Mouse (Mus musculus): ENCODE measurements around the gene Ulk2. TPM values are rescaled to one million over a fixed set of nuclear protein-coding genes. Genes with fewer than 3 reads are reported as not detected.
"Not testable (repeated sequence)": the region's sequence is repeated elsewhere in the genome, so short reads cannot be mapped to it uniquely, and the experiment has no call there.

Ulk2 gene
- total RNA-seq (2014; fragmentation: Nextera tagmentation) (13.0 and 20.0 TPM in 2 replicates), total RNA-seq (2017) (7.8 and 21.0 TPM in 2 replicates)

- peak; percentile 70 for ATAC-seq (replicated peaks; ENCODE audit: poor library complexity, severe bottlenecking)
Observed at GRCm38 (mm10) chr11:61854988-61855411, at the start of gene Ulk2. Gene Ulk2 (minus strand): TSS chr11:61855073.

DNA sequence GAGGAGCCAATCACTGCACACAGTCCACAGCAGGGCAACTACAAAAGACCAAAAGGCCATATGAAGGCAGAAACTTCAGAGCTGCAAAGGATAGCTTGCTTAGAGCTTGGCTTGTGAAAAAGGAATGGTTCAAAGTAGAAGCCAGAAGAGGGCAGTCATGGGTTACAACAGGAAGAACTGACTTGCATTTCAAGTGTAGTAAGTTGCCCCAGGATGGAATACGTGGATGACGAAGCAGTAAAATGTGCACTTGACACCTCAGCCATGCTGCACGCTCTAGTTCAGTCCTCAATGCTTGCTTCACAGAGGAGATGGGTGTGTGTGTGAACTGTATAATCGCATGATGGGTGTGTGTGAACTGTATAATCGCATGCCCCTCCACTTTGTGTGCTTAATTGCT lies 27.3 kb upstream of the Ulk2 start:
- ATAC-seq (replicated peaks; ENCODE audit: poor library complexity, severe bottlenecking), result no peak

GRCm38 (mm10) chr11:61879921-61880320 lies 25.0 kb upstream of the Ulk2 start:
- no peak for ATAC-seq (replicated peaks; ENCODE audit: poor library complexity, severe bottlenecking)

DNA sequence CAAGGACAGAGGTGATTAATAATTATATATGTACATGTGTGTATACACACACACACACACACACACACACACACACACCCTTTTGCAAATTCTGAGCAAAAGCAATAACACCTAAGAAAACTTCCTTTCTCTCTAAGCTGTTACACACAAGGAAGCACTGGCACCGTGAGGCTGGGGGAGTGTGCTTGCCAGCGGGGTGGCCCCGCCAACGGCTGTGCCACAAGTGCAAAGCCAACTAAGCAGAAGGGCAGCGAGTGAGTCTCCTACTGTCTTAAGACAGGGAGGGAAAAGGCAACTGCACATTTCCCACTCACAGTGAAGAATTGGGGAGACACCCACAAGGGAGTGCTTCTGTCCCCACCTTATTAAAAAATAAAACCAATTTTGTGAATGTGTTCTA lies 17.0 kb upstream of the Ulk2 start:
- ATAC-seq (replicated peaks; ENCODE audit: poor library complexity, severe bottlenecking), result no peak

GRCm38 (mm10) chr11:61866856-61867255 lies 12.0 kb upstream of the Ulk2 start:
- ATAC-seq (replicated peaks; ENCODE audit: poor library complexity, severe bottlenecking), result no peak

GRCm38 (mm10) chr11:61861781-61862547 lies 7.1 kb upstream of the Ulk2 start:
- ATAC-seq (replicated peaks; ENCODE audit: poor library complexity, severe bottlenecking), result peak; percentile 94

GRCm38 (mm10) chr11:61859316-61859715 lies 4.4 kb upstream of the Ulk2 start:
- no peak for ATAC-seq (replicated peaks; ENCODE audit: poor library complexity, severe bottlenecking)

- no peak for ATAC-seq (replicated peaks; ENCODE audit: poor library complexity, severe bottlenecking)
Observed at GRCm38 (mm10) chr11:61855539-61855938, 666 bp upstream of the Ulk2 start.

DNA sequence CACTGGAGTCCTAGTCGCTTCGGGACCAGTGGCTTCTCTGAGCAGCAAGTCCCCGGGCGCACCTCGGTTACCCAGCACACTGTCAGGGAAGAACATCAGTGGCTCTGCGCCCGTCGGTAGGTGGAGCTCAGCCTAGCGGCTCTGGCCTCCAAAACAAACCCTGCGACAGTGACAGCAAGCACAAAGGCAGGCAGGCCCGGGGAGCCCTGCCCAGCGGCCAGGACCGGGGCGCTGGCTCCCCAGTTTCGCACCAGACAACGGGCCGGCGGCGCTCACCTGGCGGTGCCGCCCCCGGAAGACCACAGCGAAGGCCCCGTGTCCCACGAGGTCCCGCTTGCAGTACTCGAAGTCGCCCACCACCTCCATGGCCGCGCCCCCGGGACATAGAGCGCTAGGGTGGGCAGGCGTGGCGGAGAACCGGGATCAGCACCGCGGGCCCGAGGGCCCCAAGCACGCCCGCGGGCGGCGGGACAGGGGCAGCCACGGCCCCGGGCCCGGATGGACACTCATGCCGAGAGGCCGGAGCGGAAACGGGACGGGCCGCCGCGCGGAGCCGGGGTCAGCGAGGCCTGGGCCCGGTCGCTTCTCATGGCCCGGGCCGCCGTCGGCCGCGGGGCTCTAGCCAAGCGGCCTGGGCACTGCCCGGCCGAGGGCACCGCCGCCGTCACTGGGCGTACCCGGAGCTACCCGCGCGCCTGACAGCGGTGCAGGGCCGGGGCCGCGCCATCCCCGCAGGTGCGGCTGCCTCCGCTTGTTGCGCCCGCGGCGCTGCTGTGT lies 474 bp downstream of the Ulk2 start:
- peak; percentile 75 for ATAC-seq (replicated peaks; ENCODE audit: poor library complexity, severe bottlenecking)

DNA sequence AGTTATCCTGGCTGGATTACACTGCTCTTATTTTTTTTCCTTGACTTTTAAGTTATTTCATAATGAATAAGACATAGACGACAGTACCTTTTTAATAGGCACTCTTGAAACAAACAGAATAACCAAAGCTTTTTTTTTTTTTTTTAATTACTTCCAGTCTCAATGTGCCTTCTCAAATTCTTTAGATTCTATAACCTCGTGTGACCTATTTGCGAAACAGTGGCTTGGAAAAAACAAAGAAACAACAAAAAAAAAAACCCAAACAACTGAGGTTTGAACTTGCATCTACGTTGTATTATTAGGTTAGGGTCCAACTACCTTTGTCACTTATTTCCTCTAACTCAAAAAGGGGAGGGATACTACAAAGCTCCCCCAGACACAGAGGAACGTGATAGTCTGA lies 1.2 kb downstream of the Ulk2 start:
- no peak for ATAC-seq (replicated peaks; ENCODE audit: poor library complexity, severe bottlenecking)

- ATAC-seq (replicated peaks; ENCODE audit: poor library complexity, severe bottlenecking), result no peak
Observed at GRCm38 (mm10) chr11:61852916-61853315, 2.0 kb downstream of the Ulk2 start.

DNA sequence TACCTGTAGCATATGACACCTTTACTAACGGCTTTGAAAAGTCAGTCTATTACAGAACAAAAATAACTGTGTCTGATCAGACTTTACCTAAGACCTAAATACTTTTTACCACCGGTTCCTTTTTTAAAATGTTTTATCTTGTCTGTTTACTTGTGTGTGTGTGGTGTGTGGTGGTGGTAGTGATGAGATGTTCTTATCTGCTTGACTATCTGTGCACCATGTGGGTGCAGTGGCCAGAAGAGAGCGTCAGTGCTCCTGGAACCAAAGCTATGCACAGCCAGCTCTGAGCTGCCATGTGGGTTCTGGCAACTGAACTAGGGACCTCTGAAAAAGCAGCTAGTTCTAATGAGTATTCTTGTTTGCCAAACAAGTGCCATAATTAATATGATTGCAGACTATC lies 3.7 kb downstream of the Ulk2 start:
- no peak for ATAC-seq (replicated peaks; ENCODE audit: poor library complexity, severe bottlenecking)

DNA sequence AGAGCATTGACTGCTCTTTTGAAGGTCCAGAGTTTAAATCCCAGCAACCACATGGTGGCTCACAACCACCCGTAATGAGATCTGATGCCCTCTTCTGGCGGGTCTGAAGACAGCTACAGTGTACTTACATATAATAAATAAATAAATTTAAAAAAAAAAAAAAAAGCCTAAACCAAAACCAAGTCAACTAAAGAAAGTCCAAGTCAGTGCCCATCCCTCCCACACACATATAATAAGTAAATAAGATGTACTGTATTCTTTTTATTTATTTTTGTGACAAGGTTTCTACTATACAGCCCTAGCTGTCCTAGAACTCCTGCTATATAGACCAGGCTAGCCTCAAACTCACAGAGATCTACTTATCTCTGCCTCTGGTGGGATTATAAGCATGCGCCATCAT lies 14.2 kb downstream of the Ulk2 start:
- ATAC-seq (replicated peaks; ENCODE audit: poor library complexity, severe bottlenecking), result not testable (repeated sequence)

DNA sequence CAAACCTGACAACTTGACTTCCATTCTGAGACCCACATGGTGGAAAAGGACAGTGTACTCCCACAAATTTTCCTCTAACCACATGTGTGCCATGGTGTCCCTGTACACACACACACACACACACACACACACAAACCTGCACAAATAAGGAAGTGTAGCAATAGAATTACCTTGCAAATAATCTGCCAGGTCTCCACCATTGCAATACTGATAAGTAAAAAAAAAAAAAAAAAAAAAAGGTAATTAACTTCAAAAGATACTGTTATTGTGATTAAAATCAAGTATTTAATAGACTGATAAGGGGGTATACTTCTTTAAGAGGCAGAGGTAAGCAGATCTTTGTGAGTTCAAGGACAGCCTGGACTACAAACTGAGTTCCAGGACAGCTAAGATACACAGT lies 14.9 kb downstream of the Ulk2 start:
- ATAC-seq (replicated peaks; ENCODE audit: poor library complexity, severe bottlenecking), result no peak

- ATAC-seq (replicated peaks; ENCODE audit: poor library complexity, severe bottlenecking), result peak; percentile 52; the same call in 1 of the 2 replicates
Observed at GRCm38 (mm10) chr11:61839182-61839581, 15.7 kb downstream of the Ulk2 start.

DNA sequence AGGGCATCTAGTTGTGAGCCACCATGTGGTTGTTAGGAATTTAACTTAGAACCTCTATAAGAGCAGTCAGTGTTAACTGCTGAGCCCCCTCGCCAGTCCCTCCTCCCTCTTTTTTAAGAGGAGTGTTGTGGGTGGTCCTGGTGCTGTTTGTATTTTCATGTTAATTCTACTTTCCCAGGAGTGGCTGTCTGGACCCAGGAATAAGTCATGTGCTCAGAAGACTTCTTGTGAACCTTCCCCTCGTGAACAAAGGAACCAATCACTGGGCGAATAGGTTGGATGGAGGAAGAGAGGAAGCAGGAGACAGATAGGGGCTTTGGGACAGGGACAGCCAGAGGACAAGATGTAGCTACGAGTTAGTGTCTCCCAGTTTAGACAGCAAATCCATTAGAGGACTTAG lies 45.1 kb downstream of the Ulk2 start:
- ATAC-seq (replicated peaks; ENCODE audit: poor library complexity, severe bottlenecking), result no peak

GRCm38 (mm10) chr11:61808551-61809117 lies 46.2 kb downstream of the Ulk2 start:
- no peak for ATAC-seq (replicated peaks; ENCODE audit: poor library complexity, severe bottlenecking)

DNA sequence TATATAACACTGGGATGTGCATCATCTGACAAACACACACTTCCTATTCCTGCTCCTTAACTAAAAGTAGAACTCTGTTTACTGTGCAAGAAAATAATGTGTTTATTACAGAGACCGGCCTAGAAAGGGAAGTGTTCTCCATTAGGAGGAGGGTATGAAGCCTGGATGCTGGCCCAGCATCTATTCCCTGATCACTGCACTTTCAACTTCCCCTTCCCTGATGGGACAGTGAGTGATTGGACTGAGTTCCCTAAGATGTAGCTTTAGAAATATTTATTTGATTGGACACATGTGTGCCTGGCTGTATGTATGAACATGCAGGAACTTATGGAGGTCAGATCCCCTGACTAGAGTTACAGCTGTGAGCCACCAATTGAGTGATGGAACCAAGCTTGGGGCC lies 61.4 kb downstream of the Ulk2 start:
- ATAC-seq (replicated peaks; ENCODE audit: poor library complexity, severe bottlenecking), result no peak

GRCm38 (mm10) chr11:61788550-61788949 lies 66.3 kb downstream of the Ulk2 start:
- ATAC-seq (replicated peaks; ENCODE audit: poor library complexity, severe bottlenecking), result no peak

DNA sequence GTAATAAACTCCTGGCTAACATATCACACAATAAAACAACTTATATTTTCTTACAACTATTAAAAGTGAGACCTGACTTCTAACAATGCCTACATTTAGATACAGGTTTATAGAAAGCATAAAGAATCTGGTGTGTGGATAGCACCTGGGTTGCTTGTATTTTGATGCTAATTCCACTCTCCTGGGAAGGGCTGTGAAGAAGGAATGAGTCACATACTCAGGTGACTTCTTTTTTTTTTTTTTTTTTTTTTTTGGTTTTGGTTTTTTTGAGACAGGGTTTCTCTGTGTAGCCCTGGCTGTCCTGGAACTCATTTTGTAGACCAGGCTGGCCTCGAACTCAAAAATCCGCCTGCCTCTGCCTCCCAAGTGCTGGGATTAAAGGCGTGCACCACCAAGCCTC lies 72.3 kb downstream of the Ulk2 start:
- not testable (repeated sequence) for ATAC-seq (replicated peaks; ENCODE audit: poor library complexity, severe bottlenecking)

- ATAC-seq (replicated peaks; ENCODE audit: poor library complexity, severe bottlenecking), result no peak; the same call in 1 of the 2 replicates
Observed at GRCm38 (mm10) chr11:61774551-61775149, 80.2 kb downstream of the Ulk2 start.
